Mouse (Mus musculus) myocyte (in vitro differentiated cells): ENCODE measurements around the gene Ppp1ca.

ENCODE experiments used
- CEBPB ChIP-seq: IDR thresholded peaks from 2 replicates; pipeline ENCODE4 v1.6.1; 2011; ENCODE audit warnings: mild to moderate bottlenecking, moderate library complexity; ENCODE audit not compliant: poor library complexity, insufficient read depth, severe bottlenecking
- E2F4 ChIP-seq: IDR thresholded peaks from one replicate; pipeline ENCODE4 v1.6.1; 2011; ENCODE audit warnings: mild to moderate bottlenecking, control low read depth, moderate library complexity; ENCODE audit not compliant: insufficient read depth
- MAX ChIP-seq: IDR thresholded peaks from one replicate; pipeline ENCODE4 v1.6.1; 2011; ENCODE audit warnings: low read depth, mild to moderate bottlenecking, control low read depth
- MYOD1 ChIP-seq, 3 experiments: IDR thresholded peaks; one replicate each; pipeline ENCODE4 v1.6.1; 2011; ENCODE audit warnings: control low read depth in 2 of 3, low read depth in 2 of 3, mild to moderate bottlenecking in 2 of 3, moderate library complexity in 1 of 3; ENCODE audit not compliant: insufficient read length in 2 of 3, control insufficient read depth in 1 of 3
- MYOG ChIP-seq, 3 experiments: IDR thresholded peaks; one replicate each; pipeline ENCODE4 v1.6.1; 2011; ENCODE audit warnings: control low read depth in 2 of 3, low read depth in 2 of 3, mild to moderate bottlenecking in 2 of 3; ENCODE audit not compliant: insufficient read length in 2 of 3, control insufficient read depth in 1 of 3, insufficient read depth in 1 of 3
- POLR2A ChIP-seq: IDR thresholded peaks from one replicate; pipeline ENCODE4 v1.6.1; 2011; ENCODE audit warnings: low read depth, mild to moderate bottlenecking, control low read depth, moderate library complexity; ENCODE audit not compliant: insufficient read length
- POLR2AphosphoS2 ChIP-seq: IDR thresholded peaks from one replicate; pipeline ENCODE4 v1.6.1; 2011; ENCODE audit warnings: low read depth, control low read depth; ENCODE audit not compliant: insufficient read length
- REST ChIP-seq: IDR thresholded peaks from one replicate; pipeline ENCODE4 v1.6.1; 2011; ENCODE audit warnings: mild to moderate bottlenecking, control low read depth, moderate library complexity; ENCODE audit not compliant: insufficient read depth, insufficient read length
- TCF12 ChIP-seq: IDR thresholded peaks from one replicate; pipeline ENCODE4 v1.6.1; 2011; ENCODE audit warnings: mild to moderate bottlenecking, control low read depth; ENCODE audit not compliant: poor library complexity, insufficient read depth, severe bottlenecking
- TCF3 ChIP-seq: IDR thresholded peaks from one replicate; pipeline ENCODE4 v1.6.1; 2011; ENCODE audit warnings: low read depth, control low read depth; ENCODE audit not compliant: insufficient read length
- USF1 ChIP-seq: IDR thresholded peaks from one replicate; pipeline ENCODE4 v1.6.1; 2011; ENCODE audit warnings: low read depth, mild to moderate bottlenecking, control low read depth, moderate library complexity

DNA sequence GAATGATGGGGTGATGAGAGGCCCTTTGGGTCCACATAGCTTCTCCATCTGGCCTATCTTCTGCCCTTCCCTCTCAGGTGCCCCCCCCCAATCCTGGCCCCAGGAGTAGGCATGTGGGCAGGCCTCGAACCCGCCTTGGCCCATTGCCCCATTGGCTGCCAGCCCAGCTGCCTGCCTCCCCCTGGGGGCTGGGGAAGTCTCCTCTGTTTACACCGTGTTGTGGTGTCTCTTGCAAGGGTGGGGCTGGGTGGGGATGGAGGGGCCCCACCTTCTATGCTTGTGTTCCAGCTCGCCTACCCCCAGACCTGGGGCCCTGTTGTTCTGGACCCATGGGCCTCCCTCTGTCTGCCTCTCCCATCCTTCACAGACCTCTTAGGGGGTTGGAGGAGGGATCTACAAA, 28.6 kb downstream of the Ppp1ca start:
- TF ChIP-seq POLR2A = no peak
- no peak for TF ChIP-seq POLR2AphosphoS2
- TF ChIP-seq USF1 = no peak
- no peak for TF ChIP-seq CEBPB
- no peak for TF ChIP-seq MAX
- no peak for TF ChIP-seq E2F4
- TF ChIP-seq MYOD1 (IDR thresholded peaks at IDR 0.05; ENCODE audit: control insufficient read depth in 1 of 3, insufficient read length in 2 of 3, low read depth in 2 of 3) = no peak
- no peak for TF ChIP-seq REST
- TF ChIP-seq MYOG (IDR thresholded peaks at IDR 0.05; ENCODE audit: control insufficient read depth in 1 of 3, insufficient read depth in 1 of 3, insufficient read length in 2 of 3, low read depth in 2 of 3) = no peak
- TF ChIP-seq TCF12 = no peak
- no peak for TF ChIP-seq TCF3
